Mouse (Mus musculus) R1 (cell line): ENCODE results near the gene Hoxd12.

Experiments
- DNase-seq: peaks from one replicate; pipeline ENCODE4 v3.0.0-alpha.2; 2018; ENCODE audit warnings: low read depth, low spot score

Gene Hoxd12

DNA sequence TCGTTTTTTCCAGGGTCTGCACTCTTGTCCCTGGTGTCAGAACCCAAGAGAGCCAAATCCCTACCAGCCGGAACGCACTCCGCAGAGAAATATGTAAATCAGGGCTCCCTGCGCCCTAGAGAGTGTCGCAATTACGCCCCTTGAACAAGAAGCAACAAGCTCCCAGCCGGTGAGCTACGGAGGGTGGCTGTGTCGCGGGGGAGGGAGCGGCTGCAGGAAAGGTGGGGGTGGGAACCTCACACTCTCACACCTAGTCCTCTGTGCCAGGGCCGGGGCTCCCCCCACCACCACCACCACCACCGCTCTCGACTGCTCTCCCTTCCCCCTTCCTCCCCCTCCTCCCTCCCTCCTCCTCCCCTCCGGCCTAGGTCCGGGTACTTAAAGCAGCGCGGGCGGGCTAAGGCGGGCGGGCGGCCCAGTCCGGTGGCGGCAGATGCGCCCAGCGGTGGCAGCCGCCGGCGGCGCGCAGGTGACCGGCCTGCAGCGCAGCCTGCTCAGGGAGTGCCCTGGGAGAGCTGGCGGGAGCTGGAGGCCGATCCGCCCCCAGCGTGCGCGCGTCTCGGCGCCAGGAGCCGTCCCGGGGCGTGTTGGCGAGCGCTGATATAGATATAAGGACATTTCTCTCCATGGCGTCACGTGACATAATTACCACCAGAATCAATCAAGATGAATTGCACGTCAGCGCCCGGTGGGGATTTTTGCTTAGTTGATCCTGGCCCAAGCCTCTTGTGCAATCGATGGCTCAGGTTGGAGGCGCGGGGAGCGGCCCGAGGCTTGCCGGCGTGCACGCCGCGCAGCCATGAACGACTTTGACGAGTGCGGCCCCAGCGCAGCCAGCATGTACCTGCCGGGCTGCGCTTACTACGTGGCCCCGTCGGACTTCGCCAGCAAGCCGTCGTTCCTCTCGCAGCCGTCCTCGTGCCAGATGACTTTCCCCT is 7.0 kb downstream of the Hoxd12 start:
- DNase-seq = peak; percentile 81

- peak; percentile 27 for DNase-seq
Measured at GRCm38 (mm10) chr2:74682796-74683195, 8.0 kb downstream of the Hoxd12 start.

DNA sequence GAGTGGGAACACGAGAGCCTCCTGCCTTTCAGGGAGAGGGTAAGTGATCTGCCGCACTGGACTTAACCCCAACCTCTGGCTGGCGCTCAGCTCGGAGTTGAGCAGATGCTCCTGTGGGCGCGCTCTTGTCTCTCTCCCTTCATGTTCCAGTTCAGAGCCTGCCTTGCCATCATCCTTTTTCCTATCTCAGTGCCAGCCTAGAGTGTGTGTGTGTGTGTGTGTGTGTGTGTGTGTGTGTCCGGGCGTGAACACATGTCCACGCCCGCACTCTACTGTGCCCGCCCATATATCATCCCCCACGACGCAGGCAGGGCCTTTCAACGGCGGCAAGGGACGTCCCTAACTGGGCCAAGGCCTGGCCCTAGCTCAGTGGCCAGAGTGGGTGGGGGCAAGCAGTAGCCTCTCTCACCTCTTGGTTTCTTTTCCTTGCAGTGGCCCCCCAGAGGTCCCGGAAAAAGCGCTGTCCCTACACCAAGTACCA is 8.7 kb downstream of the Hoxd12 start:
- DNase-seq = peak; percentile 54

GRCm38 (mm10) chr2:74684106-74684505 is 9.3 kb downstream of the Hoxd12 start:
- DNase-seq = peak; percentile 12

- no peak for DNase-seq
Measured at GRCm38 (mm10) chr2:74685059-74685603, 10.3 kb downstream of the Hoxd12 start.

DNA sequence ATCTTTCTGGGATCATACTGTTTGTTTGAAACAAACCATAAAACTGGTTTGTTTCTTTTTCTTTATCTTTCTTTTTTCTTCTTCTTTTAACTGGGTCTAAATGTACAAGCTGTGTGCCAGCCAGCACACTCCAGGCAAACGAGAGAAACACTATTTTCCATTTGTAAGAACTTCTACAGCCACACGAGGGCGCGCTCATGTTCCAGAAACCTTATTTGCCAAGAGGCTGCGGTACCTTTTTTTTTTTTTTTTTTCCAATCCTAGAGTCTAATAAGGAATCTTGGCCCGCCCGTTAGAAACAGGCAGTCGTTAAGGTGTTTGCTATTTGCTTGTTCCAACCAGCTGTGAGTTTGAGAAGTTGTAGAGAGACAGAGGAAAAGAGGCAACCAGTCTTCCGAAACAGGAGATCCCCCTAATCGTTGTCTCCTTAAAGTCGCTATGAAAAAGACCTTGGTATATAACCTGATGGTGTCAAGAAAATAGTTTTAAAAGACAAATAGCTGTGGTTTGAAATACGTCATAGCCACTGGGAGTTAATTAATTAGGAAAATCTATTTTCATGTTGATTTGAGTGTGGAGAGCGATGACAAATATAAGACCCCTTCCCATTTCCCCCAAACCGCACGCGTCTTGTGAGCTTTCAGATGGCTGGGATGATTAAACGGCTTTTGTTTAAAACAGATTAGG is 11.6 kb downstream of the Hoxd12 start:
- DNase-seq = peak; percentile 88

GRCm38 (mm10) chr2:74686988-74687697 is 12.3 kb downstream of the Hoxd12 start:
- DNase-seq = peak; percentile 39

- DNase-seq = peak; percentile 49
Measured at GRCm38 (mm10) chr2:74687698-74688555, 13.1 kb downstream of the Hoxd12 start.

DNA sequence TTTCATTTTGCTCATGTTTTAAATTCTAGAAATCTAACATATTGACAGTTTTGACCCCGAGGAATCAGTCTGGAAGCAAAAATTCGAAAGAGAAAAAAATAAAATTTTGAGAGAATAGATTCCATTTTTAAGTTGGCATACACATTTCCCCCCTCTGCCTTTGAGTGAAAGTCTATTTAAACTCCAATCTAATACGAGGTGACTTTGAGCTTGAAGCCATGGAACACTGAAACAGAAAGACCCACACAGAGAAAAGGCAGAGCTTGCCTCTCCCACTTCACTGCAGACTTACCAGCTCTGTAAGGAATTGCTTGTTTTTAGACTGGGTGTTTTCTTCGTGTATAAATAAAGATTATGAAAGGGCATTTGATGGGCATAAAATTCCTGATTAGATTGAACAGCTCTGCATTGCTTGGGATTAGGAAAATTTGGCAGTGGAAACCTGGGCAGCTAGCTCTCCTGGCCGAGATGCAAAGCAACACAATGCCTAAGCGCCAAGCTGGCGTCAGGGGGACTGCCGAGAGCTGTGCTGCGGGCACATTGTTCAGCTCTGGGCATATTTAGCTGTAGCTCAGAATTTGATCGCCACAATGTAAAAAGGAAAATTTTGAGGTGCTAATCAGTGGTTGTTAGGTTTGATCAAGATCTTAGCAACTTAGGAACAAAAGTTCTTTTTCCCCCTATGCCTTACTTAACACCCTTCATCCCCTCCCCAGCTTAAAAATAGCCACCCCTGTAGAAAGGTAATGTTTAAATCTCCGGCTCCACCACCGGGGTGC is 14.2 kb downstream of the Hoxd12 start:
- no peak for DNase-seq

GRCm38 (mm10) chr2:74689574-74690337 is 14.9 kb downstream of the Hoxd12 start:
- DNase-seq = peak; percentile 33

DNA sequence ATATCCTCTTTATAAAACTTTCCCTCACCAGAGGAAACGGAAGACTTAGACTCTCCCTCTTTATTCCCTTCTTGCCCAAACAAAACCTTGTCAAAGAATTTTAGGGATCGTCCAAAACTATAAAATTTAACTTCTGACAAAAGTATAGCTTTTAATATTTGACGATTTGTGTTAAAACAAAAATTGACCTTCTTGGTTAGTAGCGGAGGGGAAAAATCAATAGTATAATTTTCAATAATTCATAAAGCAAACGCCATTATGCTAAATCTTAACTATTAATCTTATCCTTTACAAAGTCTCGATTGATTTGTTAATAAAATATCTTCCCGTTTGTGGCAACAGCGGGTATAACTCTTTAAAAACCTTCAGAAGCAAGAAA is 15.5 kb downstream of the Hoxd12 start:
- DNase-seq = no peak

- peak; percentile 92 for DNase-seq
Measured at GRCm38 (mm10) chr2:74691022-74691951, 16.5 kb downstream of the Hoxd12 start, which contains the start of gene Hoxd10. Gene Hoxd10 (plus strand): TSS chr2:74691924.

- no peak for DNase-seq
Measured at GRCm38 (mm10) chr2:74691995-74692807, 17.4 kb downstream of the Hoxd12 start.

DNA sequence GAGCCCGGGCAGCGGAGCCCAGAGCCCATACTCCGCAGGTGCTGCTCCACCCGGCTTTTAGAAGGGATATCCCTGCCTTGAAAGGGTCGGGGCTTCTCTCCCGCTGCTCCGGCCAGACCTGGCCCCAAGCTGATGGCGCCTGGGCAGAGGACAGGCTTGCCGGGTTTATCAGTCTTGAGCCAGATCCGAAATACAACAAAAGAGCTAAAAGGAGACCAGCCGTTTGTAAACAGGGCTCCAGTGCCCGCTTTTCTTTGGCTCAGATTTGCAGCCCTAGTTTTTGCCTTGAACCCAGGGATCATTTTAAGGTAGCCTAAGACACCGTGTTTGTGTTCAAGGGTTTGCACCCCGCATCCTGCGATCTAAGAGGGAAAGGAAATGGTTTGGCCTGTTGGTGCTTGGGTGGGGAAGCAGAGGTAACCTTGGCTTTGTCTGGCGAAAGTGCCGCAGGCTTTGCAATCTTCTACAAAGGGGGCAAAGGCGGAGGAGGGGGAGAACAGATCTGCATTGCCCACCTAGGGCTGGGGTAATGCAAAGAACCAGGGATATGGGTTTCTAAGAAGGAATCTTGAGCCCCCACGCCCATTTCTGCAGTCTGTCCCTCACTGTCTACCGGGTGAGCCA is 18.1 kb downstream of the Hoxd12 start:
- DNase-seq = peak; percentile 31

DNA sequence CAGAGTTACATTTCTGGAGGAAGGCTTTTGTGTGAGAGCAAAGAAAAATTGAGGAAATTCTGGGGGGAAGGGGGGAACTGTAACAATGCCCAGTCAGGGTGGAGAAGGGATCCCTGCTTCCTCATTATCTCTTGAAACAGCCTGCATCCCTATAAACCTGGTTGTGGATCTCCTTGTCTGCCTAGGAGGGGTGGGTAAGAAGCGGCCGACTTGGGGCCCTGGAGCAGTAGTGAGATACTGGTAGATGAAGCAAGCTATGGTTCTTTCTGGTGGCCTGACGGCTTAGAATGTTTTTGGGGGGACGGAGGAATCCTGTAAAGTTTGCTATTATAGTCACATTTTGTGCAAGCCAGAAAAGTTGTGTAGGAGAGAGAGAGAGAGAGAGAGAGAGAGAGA is 18.6 kb downstream of the Hoxd12 start:
- DNase-seq = no peak

DNA sequence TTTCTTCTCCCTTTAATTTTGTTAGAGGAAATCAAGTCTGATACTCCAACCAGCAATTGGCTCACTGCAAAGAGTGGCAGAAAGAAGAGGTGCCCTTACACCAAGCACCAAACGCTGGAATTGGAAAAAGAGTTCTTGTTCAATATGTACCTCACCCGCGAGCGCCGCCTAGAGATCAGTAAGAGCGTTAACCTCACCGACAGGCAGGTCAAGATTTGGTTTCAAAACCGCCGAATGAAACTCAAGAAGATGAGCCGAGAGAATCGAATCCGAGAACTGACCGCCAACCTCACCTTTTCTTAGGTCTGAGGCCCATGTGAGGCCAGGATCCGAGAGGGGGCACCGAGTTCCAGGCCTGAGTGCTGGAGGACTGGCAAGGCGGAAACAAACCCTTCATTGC is 19.3 kb downstream of the Hoxd12 start:
- DNase-seq = peak; percentile 86

GRCm38 (mm10) chr2:74695383-74695782 is 20.6 kb downstream of the Hoxd12 start:
- DNase-seq = no peak
